Mouse (Mus musculus) embryonic stem cell, embryonic (primary cell): ENCODE data around the gene Fam53a.

Experiments used
- CTCF ChIA-PET, 4 experiments: fragments of 300-600 bp in 2 of 4; fragments of 350-600 bp in 2 of 4; sonication (Branson Sonifier 250); formaldehyde crosslinking; loops; one replicate each; lab custom pipeline; 2022; ENCODE audit warnings: inconsistent platforms in 2 of 4; lab: Charles Lee
- POLR2A ChIA-PET, 4 experiments: fragments of 300-600 bp in 2 of 4; fragments of 350-600 bp in 2 of 4; sonication (Branson Sonifier 250); formaldehyde crosslinking; loops; one replicate each; lab custom pipeline; 2022; ENCODE audit warnings: antibody characterized with exemption in 4 of 4, inconsistent platforms in 1 of 4; lab: Charles Lee

The Fam53a gene

DNA sequence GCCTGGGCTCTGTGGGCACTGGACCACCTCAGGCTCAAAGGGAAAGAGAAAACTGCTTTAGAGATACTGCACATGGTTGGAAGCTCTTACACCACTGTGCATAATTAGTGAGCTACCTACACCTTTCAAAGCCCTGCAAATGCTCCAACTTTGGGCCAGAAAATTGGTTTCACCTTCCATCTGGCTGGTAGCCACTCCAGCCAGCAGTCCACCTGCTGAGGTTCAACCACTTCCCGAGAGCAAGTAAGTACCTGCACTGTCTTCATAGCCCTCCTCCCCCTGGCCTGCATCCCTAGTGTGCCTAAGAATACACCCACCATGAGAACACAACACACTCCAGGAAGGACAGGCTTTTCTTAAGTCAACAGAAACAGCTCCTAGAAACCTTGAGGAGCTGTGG is 17.6 kb downstream of the Fam53a start:
- POLR2A ChIA-PET, result interaction anchor here in 3 of 4 experiments (0.6 to 2.1 kb wide), 7 partner anchors 9 to 1494 kb away, joined by 3 to 5 read pairs (median 4); partner anchors contain the start of genes Slbp (in 2 of the 3) and Lrpap1 (in 1 of the 3)
- CTCF ChIA-PET, result no interaction called here

DNA sequence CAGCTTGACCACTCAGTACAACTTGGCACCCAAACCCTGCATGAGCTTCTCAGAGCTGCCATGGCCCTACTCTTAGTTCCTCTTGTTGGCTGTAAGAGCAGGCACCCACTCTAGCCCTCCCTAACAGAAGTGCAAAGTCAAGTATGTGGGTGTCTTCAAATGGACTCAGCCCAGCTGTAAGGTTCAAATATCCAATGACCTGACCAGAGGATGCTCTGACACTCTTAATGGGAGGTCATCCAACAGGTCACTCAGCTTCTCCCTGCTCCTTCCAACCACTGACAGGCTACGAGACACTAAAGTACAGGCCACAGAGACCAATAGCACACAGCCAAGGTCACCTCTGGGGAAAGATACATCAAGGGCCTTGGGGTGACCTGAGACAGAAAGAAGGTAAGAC is 20.2 kb downstream of the Fam53a start:
- CTCF ChIA-PET, result no interaction called here
- POLR2A ChIA-PET, result interaction anchor here in 1 of 4 experiments (2.5 kb wide), 1 partner anchor 43 kb away, joined by 11 read pairs; the partner anchor contains the start of gene Slbp

DNA sequence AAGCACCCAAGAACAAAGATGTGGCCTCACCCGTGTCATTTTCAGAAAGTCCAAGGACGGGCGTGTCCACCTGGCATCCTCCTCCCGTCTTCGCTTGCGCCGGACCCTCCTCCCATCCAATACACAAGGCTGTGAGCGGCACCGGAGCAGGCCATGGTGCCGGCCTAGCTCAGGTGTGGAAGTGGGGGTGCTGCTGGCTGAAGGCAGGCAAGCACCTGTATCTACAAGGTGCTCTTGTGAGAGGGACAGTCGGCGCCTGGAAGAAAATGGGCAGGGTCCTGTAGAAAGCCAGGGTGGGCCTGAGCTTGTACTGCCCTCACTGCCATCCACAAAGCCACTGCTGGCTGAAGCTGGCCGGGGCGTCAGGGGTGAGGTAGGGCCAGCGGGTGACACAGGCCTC is 22.0 kb downstream of the Fam53a start:
- ChIA-PET CTCF (interaction anchor here (0.6 to 1.4 kb wide), 6 partner anchors 14 to 488 kb away, joined by 3 to 4 read pairs (median 3); no protein-coding TSS in a partner anchor), POLR2A (interaction anchor here in 3 of 4 experiments (0.6 to 2.5 kb wide), 7 partner anchors 9 to 271 kb away, joined by 3 to 11 read pairs (median 3); partner anchors contain the start of genes Fam53a (in 1 of the 3), Gm9903 (in 1 of the 3) and Slbp (in 1 of the 3))

DNA sequence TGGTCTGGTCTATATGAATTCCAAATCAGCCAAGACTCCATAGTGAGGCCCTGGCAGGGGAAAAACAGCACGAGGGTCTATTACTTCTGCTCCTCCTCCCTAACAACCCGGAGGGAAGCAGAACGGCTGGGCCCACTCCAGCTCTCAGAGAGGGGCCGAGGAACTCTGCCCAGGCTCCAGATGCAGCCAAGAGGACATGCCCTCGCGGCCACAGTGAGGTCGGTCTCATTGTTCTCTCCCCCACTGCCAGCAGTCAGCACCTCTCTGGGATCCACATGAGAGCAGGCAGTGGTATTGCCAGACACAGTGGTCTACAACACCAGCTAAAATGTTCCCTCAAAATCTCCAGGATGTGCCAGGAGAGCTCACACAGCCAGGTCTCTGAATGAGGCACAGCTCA is 22.8 kb downstream of the Fam53a start:
- ChIA-PET POLR2A (interaction anchor here in 3 of 4 experiments (0.6 to 1.6 kb wide), 4 partner anchors 12 to 213 kb away, joined by 3 to 5 read pairs (median 4); partner anchors contain the start of genes Fam53a (in 1 of the 3) and Gm9903 (in 1 of the 3)), CTCF (interaction anchor here in 2 of 4 experiments (1.0 to 1.4 kb wide), 2 partner anchors 13 to 73 kb away, joined by 3 to 4 read pairs; no protein-coding TSS in a partner anchor)

DNA sequence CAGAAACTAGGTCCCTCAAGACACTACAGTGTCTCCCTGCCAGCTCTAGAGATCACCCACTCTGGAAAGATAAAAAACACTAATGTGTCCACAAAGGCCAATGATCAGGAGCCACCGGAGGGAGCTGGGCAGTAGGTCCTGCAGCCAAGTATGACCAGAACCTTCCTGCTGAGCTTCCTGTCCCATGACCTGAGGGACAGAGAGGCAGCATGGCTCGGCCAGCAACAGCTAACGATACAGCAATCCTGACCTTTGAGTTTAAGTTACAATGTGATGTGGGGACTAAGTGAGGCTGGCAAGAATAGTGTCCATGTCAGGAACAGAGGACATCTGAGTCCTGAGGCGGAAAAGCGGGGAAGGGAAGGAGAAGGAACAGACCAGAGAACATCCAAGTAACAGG is 24.1 kb downstream of the Fam53a start:
- POLR2A ChIA-PET, result no interaction called here
- CTCF ChIA-PET, result no interaction called here

DNA sequence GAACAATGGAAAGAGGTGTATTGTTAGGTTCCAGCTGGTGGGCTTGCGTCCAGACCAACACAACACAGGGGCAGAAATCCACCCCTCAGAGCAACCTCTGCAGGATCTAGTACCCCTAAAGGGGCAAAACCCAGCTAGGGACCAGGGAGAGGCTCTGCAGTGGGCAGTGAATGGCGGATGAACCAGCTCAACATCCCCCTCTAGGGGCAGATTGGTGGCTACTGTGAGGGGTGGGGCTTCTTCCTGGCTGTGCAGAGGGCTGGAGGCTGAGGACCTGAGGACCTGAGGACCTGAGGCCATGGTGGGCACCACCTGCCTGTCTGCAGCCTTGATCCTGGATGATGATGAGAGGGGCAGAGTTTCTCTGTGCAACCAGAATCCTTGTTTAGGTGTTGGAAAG is 35.8 kb downstream of the Fam53a start:
- POLR2A ChIA-PET, result interaction anchor here in 2 of 4 experiments (0.7 to 2.3 kb wide), 12 partner anchors 10 to 342 kb away, joined by 3 to 8 read pairs (median 3); partner anchors contain the start of genes Fam53a (in 1 of the 2), Gm9903 (in 1 of the 2), Nelfa (in 1 of the 2) and Nkx1-1 (in 1 of the 2)
- CTCF ChIA-PET, result interaction anchor here (0.6 to 2.1 kb wide), 32 partner anchors 10 to 920 kb away, joined by 3 to 19 read pairs (median 4); partner anchors contain the start of genes Fam53a (in 1 of the 4), Gm9903 (in 1 of the 4), Tnip2 (in 1 of the 4) and Uvssa (in 1 of the 4)

DNA sequence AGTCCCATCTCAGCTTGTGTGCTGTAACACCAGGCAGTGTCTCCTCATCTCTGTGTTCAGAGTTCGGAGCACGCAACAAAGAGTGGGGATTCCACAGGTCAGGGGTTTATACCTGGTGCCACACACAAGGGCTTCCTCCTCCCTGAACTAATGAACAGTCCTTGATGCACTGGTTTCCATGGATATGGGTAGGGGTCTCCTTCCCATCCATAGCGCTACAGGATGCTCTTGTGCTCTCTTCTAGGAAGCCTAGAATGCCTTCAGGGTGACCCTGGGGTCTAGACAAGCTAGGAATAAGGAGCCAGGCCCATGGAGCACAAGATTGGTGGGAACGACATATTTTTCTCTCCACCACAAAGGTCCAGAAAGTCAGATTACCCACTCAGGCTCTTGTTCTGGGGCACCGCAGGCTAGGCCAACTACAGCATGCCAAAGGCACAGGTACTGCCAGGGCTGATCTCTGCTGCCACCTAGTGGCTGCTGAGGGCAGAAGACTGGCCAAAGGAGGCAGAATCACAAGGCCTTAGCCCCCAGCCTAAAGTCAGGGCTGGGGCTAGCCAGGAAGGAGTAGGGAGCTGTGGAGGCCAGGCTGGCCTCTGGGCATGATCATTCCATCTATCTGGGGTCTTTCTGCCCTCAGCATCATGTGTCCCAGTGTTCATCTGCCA is 40.1 kb downstream of the Fam53a start:
- ChIA-PET POLR2A (interaction anchor here in 2 of 4 experiments (0.6 to 0.9 kb wide), 2 partner anchors 22 to 1323 kb away, joined by 3 read pairs; no protein-coding TSS in a partner anchor), CTCF (interaction anchor here (0.5 to 3.7 kb wide), 10 partner anchors 23 to 204 kb away, joined by 3 to 19 read pairs (median 3); no protein-coding TSS in a partner anchor)

DNA sequence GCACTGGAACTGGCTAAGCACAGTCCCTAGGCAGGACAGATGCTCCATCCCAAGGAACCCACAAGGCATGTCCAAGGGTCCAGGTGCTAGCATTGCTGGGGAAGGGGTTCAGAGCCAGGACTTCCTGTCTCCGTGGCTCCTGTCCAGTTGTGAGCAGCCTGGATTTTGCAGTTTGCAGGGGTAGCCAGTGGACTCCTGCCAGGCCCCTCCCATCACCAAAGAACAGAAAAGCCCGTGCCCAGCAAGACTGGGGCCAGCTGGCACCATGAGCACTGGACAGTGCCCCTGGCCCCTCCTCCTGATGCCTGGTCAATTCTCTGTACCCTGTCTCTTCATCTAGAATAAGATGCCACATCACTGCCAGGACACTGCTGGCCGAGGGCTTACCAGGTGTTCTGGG is 41.4 kb downstream of the Fam53a start:
- CTCF ChIA-PET, result interaction anchor here in 3 of 4 experiments (0.8 to 3.7 kb wide), 5 partner anchors 40 to 195 kb away, joined by 3 to 19 read pairs (median 4); no protein-coding TSS in a partner anchor
- POLR2A ChIA-PET, result interaction anchor here in 1 of 4 experiments (1.0 kb wide), 1 partner anchor 192 kb away, joined by 3 read pairs; no protein-coding TSS in a partner anchor

DNA sequence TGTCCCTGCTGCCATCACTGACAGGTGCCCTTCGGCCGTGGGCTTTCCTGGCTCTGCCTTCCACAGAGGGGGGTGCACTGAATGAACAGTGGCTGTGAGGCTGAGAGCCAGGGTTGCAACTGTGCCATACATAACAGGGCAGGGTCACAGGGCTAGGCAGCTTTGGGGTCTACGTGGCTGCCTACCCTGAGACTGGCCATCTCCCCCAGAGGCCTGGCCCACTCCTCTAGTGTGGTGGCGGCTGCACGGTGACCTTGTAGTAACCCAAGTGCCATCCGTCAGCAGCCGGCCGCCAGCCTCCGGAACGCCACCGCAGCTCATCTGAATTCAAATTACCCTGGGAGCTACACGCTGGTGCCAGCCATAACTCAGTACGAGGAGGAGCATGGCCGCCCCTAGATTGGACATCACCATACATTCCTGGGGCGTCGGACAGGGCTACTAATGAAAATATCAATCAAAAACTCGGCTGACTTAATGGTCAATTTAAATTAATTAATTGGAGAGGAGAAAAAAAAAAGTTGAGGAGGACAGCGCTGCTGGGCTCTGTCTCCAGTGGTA is 41.9 kb downstream of the Fam53a start:
- CTCF ChIA-PET, result interaction anchor here in 3 of 4 experiments (0.6 to 3.7 kb wide), 3 partner anchors 194 kb away, joined by 4 to 19 read pairs (median 4); no protein-coding TSS in a partner anchor
- POLR2A ChIA-PET, result no interaction called here

DNA sequence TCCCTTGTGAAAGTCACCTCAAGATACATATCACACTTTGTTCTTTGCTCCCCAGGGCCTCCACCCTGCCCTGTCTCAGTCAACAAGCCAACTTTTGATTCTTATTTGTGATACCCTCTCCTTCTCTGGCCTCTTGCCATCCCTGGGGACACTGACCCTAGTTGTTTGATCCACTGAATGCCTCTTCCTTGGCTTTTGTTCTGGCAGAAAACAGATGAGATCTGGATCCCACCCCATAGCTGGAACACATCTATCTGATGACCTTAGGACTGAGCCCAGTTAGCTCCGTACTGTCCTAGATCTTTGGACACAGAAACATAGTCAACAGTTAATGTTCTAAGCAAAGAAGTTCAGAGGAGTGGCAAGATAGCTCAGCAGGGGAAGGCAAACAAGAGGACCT is 49.1 kb downstream of the Fam53a start:
- CTCF ChIA-PET, result no interaction called here

DNA sequence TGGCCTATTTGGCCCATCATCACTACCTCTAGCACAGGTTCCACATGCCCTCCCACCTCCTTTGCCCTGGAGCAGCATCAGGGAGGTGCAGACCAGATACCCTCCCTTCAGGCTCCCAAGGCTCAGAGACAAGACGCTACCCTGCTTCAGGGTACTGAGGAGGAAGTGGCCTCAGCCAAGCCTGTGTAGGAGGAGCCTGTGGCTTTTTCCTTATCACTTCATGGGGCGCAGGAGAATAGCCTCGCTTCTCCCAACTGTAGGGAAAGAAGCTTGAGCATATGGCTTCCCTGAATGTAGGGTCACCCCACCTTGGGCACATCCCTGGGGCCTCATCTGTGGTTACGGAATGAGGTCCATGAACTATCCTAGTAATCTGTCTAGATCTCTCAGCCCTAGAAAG is 55.2 kb downstream of the Fam53a start:
- POLR2A ChIA-PET, result interaction anchor here in 1 of 4 experiments (0.9 kb wide), 1 partner anchor 48 kb away, joined by 3 read pairs; no protein-coding TSS in a partner anchor
- CTCF ChIA-PET, result no interaction called here

More for the DNA sequence above, 49.1 kb downstream of the Fam53a start:
- POLR2A ChIA-PET, result no interaction called here

DNA sequence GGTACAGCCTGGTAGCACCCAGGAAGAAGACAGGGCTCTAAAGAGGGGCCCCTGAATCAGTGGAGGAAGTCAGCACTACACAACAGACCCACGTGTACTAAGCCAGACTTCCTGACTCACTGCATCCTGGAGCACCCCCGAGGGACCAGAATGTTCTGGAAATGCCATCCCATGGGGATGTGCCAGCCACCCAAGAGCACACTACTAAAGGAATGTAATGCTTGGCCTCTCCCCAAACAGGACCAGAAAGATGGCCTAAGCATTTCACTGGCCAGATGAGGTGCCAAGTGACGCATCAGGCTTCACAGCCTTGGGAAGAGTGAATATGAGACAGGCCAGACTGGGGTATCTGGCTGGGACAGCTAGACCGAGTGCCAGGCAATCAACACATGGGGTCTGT is 63.5 kb downstream of the Fam53a start:
- CTCF ChIA-PET, result no interaction called here
- POLR2A ChIA-PET, result no interaction called here

DNA sequence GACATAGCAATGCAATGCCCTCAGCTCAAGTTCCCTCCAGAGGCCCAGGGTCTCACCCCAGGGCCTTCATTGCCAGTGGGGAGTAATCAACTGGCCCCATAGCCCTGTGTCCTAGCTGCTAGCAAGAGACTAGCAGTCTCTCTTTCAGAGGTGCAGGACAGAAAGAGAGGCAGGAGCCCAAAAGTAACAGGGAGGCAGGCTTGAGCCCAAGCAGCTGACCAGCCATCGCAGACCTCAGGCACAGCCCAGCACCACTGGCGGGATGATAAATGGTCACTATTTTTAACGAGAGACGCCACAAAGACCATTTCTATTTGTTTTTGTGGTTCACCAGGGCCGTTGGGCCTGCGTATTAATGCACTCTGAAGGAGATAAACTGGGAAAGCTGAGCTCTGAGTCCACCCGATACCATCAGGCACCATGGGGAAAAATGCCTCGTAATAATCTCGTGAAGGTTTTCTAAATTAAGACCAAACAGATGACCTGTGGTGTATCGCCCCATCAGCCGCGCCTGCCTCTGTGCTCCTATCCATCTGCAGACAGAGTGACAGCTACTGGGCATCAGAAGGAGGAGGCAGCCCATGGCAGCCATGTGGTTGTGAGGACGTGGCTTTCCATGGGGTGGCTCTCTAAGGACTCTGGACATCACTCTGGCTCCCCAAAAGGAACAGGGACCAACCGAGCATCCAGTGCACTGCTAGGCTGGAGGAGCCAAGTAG is 73.0 kb downstream of the Fam53a start:
- ChIA-PET POLR2A (interaction anchor here in 2 of 4 experiments (1.5 to 4.1 kb wide), 2 partner anchors 12 to 21 kb away, joined by 5 to 13 read pairs; no protein-coding TSS in a partner anchor), CTCF (interaction anchor here in 2 of 4 experiments (0.7 to 1.6 kb wide), 2 partner anchors 13 to 36 kb away, joined by 3 to 4 read pairs; no protein-coding TSS in a partner anchor)
